Mouse (Mus musculus) hematopoietic stem cell, adult 5-6 weeks (primary cell): Measurements from ENCODE around the gene Fam178b. TPM values are rescaled to one million over a fixed set of nuclear protein-coding genes. Genes with fewer than 3 reads are reported as not detected.
A peak's percentile ranks its signal among the peaks of the same experiment; 100 is the strongest.
"Not testable (repeated sequence)": the region's sequence is repeated elsewhere in the genome, so short reads cannot be mapped to it uniquely, and the experiment has no call there.

Experiments used
- ATAC-seq, 2 experiments: fragments of 125-278 bp in 1 of 2; replicated peaks in 1 of 2; 2 replicates each; pipeline ENCODE4 v1.8.0; 2016 to 2017; ENCODE audit warnings: inconsistent platforms in 2 of 2, mild to moderate bottlenecking in 2 of 2, moderate number of reproducible peaks in 2 of 2, low read depth in 1 of 2, moderate TSS enrichment in 1 of 2; ENCODE audit not compliant: low FRiP score in 2 of 2, poor library complexity in 2 of 2, severe bottlenecking in 2 of 2, insufficient read depth in 1 of 2, low TSS enrichment in 1 of 2
- total RNA-seq: library from RNA; stranded (forward); fragments of 172-1452, 232-1000 nt; gene quantifications from 2 replicates; pipeline ENCODE4 v1.2.3, GENCODE M21; 2017

Gene Fam178b
- total RNA-seq, 1 experiment from 2014 or later: not detected

DNA sequence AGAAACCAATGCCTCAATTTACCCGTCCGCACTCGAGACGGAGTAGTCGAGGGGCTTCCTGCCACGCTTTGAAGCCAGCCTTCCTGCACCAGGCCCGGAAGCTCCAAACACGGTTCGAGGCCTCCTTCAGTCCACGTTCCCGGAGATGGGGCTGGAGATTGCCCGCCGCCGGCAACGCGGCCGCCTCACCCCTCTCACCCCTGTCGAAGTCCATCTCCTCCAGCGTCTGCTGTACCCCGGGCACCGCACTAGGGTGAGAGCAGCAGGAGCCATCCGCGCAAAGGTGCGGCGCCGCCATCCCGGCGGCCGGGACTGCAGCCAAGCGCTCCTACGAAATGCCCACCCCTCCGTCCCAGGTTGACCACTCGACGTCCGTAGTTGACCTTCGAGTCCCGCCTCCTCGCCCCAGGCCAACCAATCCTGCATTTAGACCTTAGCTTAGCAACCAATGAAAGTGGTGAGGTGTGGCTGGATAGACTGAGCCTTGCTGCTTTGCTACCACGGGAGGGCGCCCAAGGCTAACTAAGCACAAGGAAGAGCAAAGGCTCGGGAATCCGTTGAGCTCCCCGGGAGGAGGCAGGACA lies 136.0 kb downstream of the Fam178b start, which contains the start of gene Ankrd39:
Gene Ankrd39 (minus strand): TSS at position 558 of the 584 bp plus-strand sequence.
- ATAC-seq: peak; percentile 99

DNA sequence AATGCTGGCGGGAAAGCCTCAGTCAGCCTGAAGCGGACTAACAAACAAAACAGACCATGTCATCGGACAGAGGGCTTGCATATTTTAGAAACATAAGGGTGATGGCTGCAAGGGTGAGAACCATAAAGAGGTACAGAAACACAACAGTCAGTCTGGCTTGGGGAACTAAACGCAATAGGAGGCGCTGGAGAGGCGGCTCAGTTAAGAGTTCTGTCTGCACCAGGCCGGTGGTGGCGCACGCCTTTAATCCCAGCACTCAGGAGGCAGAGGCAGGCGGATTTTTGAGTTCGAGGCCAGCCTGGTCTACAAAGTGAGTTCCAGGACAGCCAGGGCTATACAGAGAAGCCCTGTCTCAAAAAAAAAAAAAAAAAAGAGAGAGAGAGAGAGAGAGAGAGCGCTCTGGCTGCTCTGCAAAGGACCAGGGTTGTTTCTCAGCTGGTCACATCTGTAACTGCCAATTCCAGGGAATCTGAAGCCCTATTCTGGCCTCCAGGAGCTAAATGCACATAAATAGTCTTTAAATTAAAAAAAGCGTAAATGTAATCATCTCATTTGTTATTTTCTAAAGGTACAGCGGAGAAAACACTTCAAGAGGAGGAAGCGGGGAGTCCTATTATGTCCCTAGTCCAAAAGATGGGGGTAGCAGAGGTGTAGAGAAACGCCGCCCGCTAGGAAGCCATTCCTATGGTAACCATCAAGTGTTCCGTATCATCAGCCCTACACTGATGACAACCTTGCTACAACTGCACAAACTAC lies 137.0 kb downstream of the Fam178b start:
- no peak for ATAC-seq

DNA sequence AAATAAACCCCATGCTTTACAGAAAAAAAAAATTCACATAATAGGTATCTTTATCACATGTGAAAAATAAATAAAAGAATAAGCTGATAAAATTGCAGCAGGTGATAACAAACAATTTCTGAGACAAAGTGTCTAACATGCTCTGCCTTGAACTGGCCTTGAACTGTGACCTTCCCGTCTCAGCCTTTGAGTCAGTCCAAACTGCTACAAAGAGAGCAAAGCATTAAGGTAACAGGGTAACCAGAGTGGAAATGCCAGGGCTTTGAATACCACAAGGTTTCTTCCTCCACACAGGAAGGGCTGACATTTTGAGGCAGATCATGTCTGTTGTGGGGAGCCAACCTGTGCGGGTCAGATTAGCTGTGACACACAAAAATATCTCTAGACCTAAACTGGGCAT lies 137.6 kb downstream of the Fam178b start:
- ATAC-seq: no peak

DNA sequence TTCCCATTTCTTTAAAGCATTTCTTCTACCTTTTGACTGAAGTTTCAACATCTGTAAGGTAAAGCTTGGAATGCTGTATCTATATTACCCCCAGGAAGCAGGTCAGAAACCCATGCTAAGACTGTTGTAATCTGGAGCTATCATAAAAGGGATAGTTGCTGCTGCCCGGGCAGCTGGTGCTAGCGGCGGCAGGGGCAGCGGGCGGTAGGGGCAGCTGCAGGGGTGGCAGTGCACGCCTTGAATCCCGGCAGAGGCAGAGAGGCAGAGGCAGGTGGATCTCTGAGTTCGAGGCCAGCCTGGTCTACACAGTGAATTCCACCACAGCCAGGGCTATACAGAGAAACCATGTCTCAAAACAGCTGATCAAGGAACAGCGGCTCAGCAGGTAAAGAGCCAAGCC lies 140.1 kb downstream of the Fam178b start:
- no peak for ATAC-seq

DNA sequence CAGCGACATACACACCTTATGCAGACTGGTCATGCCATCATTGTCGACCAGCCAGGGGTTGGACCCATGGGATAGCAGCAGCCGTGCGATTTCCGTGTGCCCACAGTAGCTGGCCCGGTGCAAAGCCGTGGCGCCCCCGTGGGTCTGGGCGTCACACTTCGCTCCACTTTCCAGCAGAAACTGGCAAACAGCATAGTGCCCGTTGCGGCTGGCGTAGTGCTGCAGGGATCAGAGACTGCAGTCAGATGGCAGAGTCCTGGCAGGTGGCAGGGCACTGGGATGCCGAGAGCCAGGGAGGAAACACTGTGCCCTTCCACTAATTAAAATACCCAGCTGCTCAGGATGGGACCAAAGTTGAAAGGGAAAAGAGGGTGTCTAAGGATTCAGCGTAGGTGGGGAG lies 141.1 kb downstream of the Fam178b start:
- ATAC-seq: no peak

DNA sequence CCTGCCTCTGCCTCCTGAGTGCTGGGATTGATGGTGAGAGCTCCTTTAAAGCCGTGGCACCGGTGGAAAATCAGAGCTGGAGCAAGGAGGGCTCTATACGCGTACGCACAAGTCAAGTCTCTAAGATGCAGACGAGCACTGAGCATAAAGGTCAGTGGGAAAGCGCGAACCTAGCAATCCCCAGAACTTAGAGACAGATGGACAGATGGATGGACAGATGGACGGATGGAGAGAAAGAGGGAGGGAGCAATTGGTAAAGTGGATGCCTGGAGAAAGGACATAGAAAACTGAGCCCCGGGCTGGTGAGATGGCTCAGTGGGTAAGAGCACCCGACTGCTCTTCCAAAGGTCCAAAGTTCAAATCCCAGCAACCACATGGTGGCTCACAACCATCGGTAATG lies 142.2 kb downstream of the Fam178b start:
- no peak for ATAC-seq

DNA sequence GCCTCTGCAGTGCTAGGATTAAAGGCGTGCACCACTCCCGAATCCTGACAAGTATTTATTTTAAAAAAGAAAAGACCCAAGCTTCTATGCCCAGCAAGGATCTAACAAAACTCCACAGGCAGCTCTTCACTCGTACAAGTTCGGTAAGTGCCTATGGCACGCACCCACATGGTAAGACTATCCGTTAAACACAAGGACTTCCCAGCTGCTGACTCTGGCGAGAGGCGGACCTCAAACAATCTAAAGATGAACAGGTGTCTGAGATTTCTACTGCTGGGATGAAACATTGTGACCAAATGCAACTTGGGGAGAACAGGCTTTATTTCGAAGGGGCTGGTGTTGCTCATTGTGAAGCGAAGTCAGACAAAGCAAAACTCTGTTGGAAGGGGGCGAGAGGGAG lies 142.9 kb downstream of the Fam178b start:
- ATAC-seq: no peak

DNA sequence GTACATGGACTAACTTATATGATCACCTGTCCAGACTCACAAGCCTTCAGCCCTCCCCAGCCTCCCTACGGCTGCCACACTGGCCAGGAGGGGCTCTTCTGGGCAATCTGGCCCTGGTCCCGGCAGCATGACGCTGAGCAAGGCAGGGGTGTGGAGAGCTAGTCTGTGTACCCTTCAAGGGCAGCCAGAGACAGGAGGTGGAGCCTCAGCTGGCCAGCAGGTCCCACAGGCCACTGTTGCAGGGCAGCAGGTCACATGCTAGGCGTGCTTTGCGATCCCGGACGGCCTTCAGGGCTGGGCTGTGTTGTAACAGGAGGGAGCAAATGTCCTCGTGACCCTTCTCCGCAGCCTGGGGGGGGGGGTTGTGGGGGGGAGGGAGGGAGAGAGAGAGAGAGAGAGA lies 143.8 kb downstream of the Fam178b start, which contains the start of gene Gm42417:
Gene Gm42417 (minus strand): TSS at position 244 of the 400 bp plus-strand sequence.
- ATAC-seq: no peak

DNA sequence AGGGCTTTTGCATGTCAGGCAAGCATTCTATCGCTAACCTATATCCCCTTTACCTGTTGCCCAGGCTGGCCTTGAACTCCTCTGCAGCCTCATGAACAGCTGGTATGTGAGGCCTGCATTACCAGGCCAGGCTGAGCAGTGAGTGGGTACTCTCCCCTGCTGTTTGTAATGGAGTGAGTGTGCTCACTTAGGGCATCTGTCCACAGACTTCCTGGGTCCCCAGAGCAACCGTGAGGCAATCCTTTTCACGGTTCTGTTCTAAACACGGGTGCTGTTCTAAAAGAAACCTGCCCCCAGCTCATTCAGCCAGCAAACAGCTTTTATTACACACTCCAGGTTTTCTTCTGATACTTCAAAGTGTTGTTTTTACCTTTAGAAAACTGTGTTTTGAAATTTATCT lies 144.3 kb downstream of the Fam178b start:
- no peak for ATAC-seq

DNA sequence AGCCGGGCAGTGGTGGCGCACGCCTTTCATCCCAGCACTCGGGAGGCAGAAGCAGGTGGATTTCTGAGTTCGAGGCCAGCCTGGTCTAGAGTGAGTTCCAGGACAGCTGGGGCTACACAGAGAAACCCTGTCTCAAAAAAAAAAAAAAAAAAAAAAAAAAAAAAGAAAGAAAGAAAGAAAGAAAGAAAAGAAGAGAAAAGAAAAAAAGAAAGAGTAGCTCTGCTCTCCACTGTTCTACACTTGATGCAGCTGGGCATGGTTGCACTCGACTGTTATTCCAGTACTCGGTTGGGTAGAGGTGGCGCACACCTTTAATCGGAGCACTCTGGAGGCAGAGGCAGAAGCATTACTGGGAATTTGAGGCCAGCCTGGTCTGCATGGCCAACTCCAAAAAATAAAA lies 146.2 kb downstream of the Fam178b start, which contains the start of gene Ankrd23:
Gene Ankrd23 (minus strand): TSS at position 101 of the 400 bp plus-strand sequence.
- not testable (repeated sequence) for ATAC-seq

DNA sequence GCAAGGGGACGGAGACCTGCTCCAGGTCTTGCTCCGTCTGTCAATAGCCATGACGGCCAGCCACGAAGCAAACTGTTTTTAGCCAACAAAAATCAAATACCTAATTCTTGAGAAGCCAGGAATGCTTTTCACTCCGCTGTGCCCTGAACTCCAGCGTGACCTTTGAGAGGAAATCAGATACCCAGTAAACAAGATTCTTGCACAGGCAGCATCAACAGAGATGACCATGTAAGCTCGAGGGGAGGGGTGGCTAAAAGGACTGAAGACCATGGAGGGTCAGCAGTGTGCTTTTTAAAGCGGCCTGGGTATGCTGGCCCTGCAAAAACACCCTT lies 146.6 kb downstream of the Fam178b start:
- ATAC-seq: no peak

DNA sequence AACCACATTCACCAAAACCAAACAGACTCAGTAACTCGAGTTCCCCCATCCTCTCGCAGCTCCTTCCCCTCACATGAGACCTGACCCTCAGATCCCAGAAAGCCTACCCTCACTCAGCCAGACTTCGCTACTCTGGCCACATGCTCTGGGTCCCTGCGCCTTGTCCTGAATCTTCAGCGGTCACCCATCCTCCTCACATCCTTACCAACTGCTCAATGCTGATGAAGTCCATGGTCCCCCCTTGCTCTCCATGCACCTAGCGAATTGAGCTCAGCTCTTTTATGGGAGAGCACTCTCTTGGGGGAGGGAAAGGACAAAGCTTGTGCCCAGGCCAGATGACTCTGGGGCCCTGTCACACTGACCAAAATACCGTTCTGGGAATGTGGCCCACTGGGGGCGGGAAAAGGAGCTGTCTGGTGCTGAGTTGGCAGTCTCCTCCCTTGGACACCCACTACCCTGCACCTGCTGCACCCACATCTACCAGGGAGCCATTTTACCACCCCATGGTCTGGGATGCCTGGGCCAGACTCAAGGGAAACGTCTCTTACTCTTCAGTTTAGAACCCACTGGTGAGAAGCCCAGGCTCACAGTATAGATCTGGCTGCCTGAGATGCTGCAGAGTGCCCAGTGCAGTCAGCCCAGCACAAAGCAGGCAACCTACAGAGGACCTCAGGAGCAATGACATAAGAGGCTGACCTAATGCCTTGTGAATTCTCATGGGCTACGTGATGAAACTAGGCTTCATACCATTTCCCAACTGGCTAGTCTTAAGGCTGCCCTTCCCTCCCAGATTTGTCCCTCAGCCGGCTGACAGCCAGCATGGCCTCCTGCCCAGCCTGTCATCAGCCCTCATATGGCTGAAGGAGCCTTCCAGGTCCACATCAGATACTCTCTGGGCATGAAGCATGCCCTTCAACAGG lies 147.2 kb downstream of the Fam178b start:
- ATAC-seq: no peak

DNA sequence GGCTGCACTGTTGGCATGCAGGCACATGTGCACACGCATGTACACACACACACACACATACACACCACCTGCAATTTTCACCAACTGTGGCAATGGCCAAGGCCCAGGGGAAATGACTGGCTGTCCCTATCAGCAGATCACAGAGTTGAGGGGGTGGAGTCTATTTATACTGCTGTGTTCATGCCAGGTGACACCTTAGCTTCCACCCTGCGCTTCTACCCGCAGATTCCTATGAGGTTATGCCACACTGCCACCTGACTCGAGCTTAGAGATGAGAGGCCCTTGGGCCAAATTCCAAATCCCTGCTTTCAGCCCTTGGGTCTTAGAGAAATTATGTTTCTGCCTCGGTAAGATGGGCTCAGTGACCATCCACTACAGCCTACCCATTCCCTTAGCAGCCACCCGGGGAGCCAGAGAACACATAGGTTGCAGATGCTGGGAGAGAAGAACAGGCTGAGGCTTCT lies 148.4 kb downstream of the Fam178b start:
- peak; percentile 73 to 75 for ATAC-seq

DNA sequence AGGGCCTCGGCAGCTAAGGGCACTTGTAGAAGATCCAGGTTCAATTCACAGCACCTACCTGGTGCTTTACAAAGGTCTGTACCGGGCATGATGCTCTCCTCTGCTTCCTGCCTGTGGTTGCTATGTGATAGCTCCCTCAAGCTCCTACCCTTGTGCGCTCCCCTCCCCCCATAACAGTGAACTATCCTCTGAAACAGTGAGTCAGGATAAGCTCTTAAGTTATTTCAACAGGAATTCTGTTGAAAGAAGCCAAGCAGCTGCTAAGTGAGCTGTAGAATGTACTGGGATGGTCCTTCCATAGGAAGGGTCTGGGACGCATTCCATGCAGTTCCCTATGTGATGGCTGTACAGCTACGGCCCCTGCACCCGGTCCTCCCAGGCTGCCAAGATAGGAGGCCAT lies 149.4 kb downstream of the Fam178b start:
- no peak for ATAC-seq

DNA sequence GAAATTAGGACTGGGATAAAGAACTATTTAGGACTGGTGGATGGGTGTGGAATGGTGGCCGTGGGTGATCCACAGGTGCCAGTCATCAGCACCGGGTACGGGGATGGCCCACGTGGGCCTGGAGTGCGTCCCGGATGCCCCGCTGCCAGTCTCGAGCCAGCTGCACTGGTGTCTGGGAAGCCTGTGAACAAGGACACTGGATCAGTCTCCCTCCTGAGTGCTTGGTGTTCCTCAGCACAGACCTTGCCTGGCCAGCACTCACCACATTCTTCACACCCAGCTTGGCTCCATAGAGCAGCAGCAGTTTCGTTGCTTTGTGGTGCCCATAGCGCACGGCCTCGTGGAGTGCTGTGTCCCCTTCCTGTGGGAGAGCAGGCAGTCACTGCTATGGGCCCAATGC lies 151.5 kb downstream of the Fam178b start:
- ATAC-seq: no peak

DNA sequence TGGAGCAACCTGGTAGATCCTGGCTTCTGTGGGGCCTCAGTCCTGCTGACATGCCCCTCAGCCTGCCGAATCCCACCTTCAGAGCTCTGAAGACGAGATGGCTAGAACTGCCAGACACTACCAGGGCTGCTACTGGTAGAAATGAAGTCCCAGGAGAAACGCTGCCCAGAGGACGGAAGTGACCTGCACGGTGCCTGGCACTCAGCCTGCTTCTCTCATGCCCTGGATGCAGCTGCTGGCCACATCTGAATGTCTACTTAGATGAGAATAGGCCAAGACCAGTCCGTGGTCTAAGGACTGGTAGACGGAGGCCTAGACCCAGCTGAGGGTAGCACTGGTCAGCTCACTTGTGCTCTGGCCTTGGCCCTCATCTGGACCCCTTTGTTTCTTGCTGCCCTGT lies 152.0 kb downstream of the Fam178b start:
- no peak for ATAC-seq

DNA sequence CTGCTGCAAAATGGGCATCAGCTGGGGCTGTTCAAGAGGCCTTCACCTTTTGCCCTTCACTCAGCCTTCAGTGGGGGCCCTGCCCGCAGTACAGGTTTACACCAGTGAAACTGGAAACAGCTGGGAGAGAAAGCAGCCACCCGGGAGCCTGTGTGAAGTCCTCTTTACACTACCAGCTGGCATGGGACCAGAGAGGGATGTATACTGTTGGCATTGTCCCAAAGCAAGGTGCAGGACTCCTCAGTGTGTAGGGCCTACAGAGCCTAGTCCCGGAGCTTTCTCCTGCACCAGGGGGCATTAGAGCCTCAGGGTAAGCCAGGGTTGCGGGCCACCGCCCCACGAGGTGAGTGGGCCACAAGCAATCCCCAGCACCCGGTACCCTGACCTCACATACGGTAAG lies 152.5 kb downstream of the Fam178b start:
- no peak for ATAC-seq

DNA sequence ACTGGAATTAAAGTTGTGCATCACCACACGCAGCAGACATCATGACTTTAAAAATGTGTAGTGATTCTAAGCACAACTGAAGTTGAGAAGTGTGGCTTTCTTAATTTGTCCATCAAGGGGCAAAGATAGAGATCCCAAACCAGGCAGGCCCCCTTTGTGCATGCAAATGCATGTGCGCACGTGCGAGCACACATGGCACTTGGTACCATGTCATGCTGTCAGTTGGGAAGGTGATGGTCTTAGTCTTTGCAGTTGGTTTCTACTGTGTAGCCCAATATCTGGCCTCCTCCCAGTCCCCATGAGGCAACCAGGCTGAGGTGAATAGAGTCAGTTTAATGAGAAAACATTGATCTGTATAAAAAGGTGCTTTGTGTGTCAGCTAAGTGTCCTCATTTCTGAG lies 153.1 kb downstream of the Fam178b start:
- ATAC-seq: no peak
